Mouse (Mus musculus): ENCODE results near the gene Otud7a. TPM values are rescaled to one million over a fixed set of nuclear protein-coding genes. Genes with fewer than 3 reads are reported as not detected.

The Otud7a gene
- polyA plus RNA-seq, 1 experiment from 2014 or later: 0.29 TPM

GRCm38 (mm10) chr7:63802751-63803150 lies 358.2 kb downstream of the Otud7a start:
- no peaks in the 10 kb centered on the region for H3K4me1 ChIP-seq
- H3K27ac ChIP-seq: no peak overlapping the region
- H3K27me3 ChIP-seq: no peaks in the 10 kb centered on the region
- ATAC-seq (ENCODE audit: low FRiP score, low read depth): no peak
- H3K9me3 ChIP-seq: no peaks in the 10 kb centered on the region
- no peaks in the 10 kb centered on the region for H3K36me3 ChIP-seq
- H3K4me3 ChIP-seq: no peak overlapping the region
- 90% methylated on average over 21 of the region's 21 CpGs for WGBS
- no peak overlapping the region for H3K9ac ChIP-seq
- no peak overlapping the region for H3K4me2 ChIP-seq (replicated peaks)

Other genes starting within 250 kb of the Otud7a start
- 3.0 and 3.6 TPM in 2 replicates for gene Chrna7, start 232.2 kb upstream of the Otud7a start, polyA plus RNA-seq (2015; fragmentation: Nextera tagmentation; extraction: Ambion mirVana)